Mouse (Mus musculus) WW6 (cell line): Measurements from ENCODE around the gene Akr7a5.

Source experiments
- DNase-seq: peaks from one replicate; pipeline ENCODE4 v3.0.0-alpha.2; 2013; ENCODE audit warnings: low read depth, low spot score

Akr7a5 gene

DNA sequence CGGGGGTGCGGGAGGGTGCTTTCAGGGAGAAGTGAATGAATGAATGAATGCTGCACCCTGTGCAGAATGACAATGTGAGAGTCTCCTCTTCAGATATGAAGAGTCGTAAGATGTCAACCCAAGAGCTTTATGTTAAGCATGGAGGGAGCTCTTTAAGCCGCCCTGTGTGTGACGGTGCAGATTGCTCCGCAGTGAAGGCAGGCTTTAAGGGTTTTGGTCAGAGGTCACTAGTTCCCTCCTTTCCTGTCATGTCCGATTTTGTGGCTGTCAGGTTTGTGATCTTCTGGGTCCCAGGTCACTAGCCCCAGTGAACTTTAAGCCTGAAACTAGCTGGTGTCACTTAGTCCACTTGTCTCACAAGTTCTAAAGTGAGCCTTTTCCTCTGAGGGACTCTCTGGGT lies 42.3 kb downstream of the Akr7a5 start:
- DNase-seq = no peak

DNA sequence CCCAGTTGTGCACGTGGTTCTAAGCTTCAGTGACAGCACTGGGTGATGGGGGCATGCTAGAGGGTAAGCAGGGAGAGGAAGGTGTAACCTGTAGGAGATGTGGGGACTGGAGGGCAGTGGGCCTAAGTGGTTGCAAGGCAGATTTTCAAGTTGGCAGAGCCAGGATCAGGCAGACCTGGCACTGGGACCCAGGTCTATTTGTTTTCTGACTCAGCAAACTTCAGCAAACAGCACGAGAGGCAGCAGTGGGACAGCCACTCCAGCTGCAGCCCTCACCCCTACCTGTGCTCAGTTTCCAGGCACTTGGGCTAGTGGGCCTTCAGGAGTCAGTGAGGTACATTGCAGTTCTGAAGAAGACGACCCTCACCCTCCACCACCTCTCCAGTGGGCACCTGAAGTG lies 46.7 kb downstream of the Akr7a5 start:
- DNase-seq = no peak

DNA sequence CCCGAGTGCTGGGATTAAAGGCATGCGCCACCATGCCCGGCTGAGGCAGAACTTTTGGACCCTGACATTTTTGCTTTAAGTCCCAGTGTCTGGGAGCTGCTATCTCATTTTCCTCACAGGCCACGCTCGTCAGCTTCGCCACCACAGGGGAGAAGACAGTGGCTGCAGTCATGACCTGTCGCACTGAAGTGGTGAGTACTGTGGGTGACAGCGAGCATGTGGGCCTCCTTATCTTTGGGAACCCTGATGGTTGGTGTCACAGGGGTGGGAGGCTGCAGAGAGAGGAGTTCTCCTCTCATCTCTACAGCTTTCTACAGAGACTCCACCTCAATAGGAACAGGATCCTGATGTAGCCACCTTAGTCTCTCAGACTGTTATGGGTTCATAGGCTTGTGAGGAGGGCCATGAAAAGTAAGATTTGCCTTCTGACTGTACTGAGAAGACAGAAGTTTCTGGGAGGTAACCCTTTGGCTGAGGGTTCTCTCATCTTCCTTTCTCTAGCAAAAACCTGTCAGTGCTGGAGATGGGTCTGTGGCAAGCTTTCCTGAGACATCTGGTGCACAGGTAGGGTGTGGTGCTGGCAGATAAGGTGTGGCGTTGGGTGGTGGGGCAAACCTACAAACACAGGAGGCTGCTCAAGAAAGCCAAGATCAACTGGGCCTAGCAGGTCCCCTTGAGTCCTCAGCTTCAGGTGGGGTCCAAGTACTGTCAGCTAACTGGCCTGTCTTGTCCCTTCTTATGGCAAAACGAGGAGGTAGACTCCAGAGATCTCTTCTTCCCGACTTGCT lies 50.4 kb downstream of the Akr7a5 start:
- no peak for DNase-seq

DNA sequence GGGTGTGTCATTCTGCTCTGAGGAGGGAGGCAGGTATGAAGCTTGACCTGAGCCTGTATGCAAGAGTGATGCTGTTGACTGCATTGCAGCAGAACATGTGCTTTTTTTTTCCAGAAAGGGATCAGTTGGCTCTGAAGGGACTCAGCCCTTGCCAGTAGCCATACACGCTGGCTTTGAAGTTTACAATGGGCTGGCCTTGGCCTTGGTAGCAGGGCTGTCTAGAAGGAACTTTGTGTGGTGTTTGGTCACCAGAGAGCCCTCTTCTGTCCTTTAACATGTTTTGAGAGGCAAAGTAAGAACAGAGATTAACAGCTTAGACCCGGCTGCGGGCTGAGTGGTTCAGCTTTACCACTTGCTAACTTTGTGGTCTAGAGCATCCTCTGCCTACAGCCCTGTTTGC lies 56.8 kb downstream of the Akr7a5 start:
- DNase-seq = no peak
